Mouse (Mus musculus) heart, adult 2 months (tissue): ENCODE results near the gene Mvb12b. TPM values are rescaled to one million over a fixed set of nuclear protein-coding genes. Genes with fewer than 3 reads are reported as not detected.

ENCODE experiments used
- DNase-seq, 2 experiments: peaks; one replicate each; pipeline ENCODE4 v3.0.0; 2021
- H3K27ac ChIP-seq: fragments of 200-600 bp; 2 replicates; pipeline ENCODE4 v1.8.1; 2022
- H3K27me3 ChIP-seq: fragments of 200-500 bp; 2 replicates; pipeline ENCODE4 v1.6.1; 2012; ENCODE audit warnings: mild to moderate bottlenecking, low read length, inconsistent platforms, mixed read lengths; ENCODE audit not compliant: control insufficient read depth, insufficient read depth
- H3K36me3 ChIP-seq: fragments of 200-500 bp; 2 replicates; pipeline ENCODE4 v1.6.1; 2012; ENCODE audit warnings: low read length, inconsistent platforms; ENCODE audit not compliant: control insufficient read depth, insufficient read depth
- H3K4me1 ChIP-seq: fragments of 200-500 bp; 2 replicates; pipeline ENCODE4 v1.6.1; 2011; ENCODE audit warnings: low read length; ENCODE audit not compliant: control insufficient read depth, insufficient read depth
- H3K4me3 ChIP-seq: fragments of 200-600 bp; 2 replicates; pipeline ENCODE4 v1.8.1; 2022
- H3K79me2 ChIP-seq: fragments of 200-500 bp; replicated peaks from 2 replicates; pipeline ENCODE4 v1.6.1; 2012; ENCODE audit warnings: mild to moderate bottlenecking, inconsistent platforms, low read length, moderate library complexity, mixed read lengths; ENCODE audit not compliant: control insufficient read depth, insufficient read depth
- H3K9ac ChIP-seq: fragments of 200-500 bp; 2 replicates; pipeline ENCODE4 v1.6.1; 2012; ENCODE audit warnings: low read depth, mild to moderate bottlenecking, control low read depth, inconsistent platforms, low read length, mixed read lengths
- CTCF ChIP-seq: fragments of 200-600 bp; IDR thresholded peaks from 2 replicates; pipeline ENCODE4 v1.8.1; 2022; ENCODE audit warnings: antibody characterized with exemption, mild to moderate bottlenecking, moderate library complexity
- EP300 ChIP-seq: fragments of 200-500 bp; IDR thresholded peaks from 2 replicates; pipeline ENCODE4 v1.6.1; 2011; ENCODE audit warnings: low read depth, low read length, control low read depth; ENCODE audit not compliant: insufficient read depth
- POLR2A ChIP-seq: fragments of 200-500 bp; IDR thresholded peaks from 2 replicates; pipeline ENCODE4 v1.6.1; 2011; ENCODE audit warnings: mild to moderate bottlenecking, low read depth, low read length, control low read depth; ENCODE audit not compliant: insufficient read depth
- WGBS: fragments of 180-500 bp; shearing (Covaris S2); methylation state at CpG from one replicate; pipeline ENCODE4 v1.1.7; 2018; 5-methylcytosine and 5-hydroxymethylcytosine counted together
- intact Hi-C: fragments of 180-260 bp; cut with DNase I; formaldehyde crosslinking; loops from one replicate; pipeline ENCODE4 v1.15.1; 2025
- polyA plus RNA-seq: library from polyadenylated mRNA; depleted of rRNA; stranded (reverse); fragments of >200 nt; gene quantifications from 2 replicates; pipeline ENCODE4 v1.2.3, GENCODE M21; 2012
- total RNA-seq, 2 experiments: library from RNA; stranded (reverse); gene quantifications; 2 replicates each; pipeline ENCODE4 v1.2.3; 2021

Mvb12b gene
- total and polyA plus RNA-seq, 3 experiments: 17.8 to 21.6 (median 20.4) TPM

- intact Hi-C loops: no loop called here
- Histone ChIP-seq H3K4me3 (no peak overlapping the region), H3K27me3 (no peaks in the 10 kb centered on the region), H3K36me3 (peaks cover 5% of the 10 kb centered on the region; the same call in 1 of the 2 replicates), H3K79me2 (peaks cover 2% of the 10 kb centered on the region), H3K4me1 (peaks cover 15% of the 10 kb centered on the region), H3K9ac (no peak overlapping the region), H3K27ac (no peak overlapping the region)
- 90% methylated on average over 12 of the region's 12 CpGs for WGBS
- peak in 1 of 2 experiments; percentile 14 for DNase-seq
- TF ChIP-seq CTCF (no peak), POLR2A (no peak), EP300 (no peak)
Measured at GRCm38 (mm10) chr2:33875594-33875993, 12.2 kb downstream of the Mvb12b start.

GRCm38 (mm10) chr2:33874856-33875576 is 12.7 kb downstream of the Mvb12b start:
- no peak overlapping the region for H3K27ac ChIP-seq
- intact Hi-C loops: loop anchor here (5.0 kb wide), 2 partner anchors 42 to 48 kb away; no protein-coding TSS in a partner anchor
- H3K9ac ChIP-seq: no peak overlapping the region
- TF ChIP-seq POLR2A (no peak), CTCF (no peak), EP300 (no peak)
- peaks cover 5% of the 10 kb centered on the region; the same call in 1 of the 2 replicates for H3K36me3 ChIP-seq
- WGBS: 89% methylated on average over 10 of the region's 10 CpGs
- H3K79me2 ChIP-seq: peaks cover 2% of the 10 kb centered on the region
- DNase-seq: peak in 1 of 2 experiments; percentile 10
- no peaks in the 10 kb centered on the region for H3K27me3 ChIP-seq
- H3K4me3 ChIP-seq: no peak overlapping the region
- peaks cover 16% of the 10 kb centered on the region for H3K4me1 ChIP-seq

GRCm38 (mm10) chr2:33874367-33874766 is 13.4 kb downstream of the Mvb12b start:
- H3K4me1 ChIP-seq: peaks cover 21% of the 10 kb centered on the region
- no peak overlapping the region for H3K9ac ChIP-seq
- TF ChIP-seq EP300: no peak
- TF ChIP-seq POLR2A: no peak
- TF ChIP-seq CTCF: no peak
- H3K36me3 ChIP-seq: peaks cover 5% of the 10 kb centered on the region; the same call in 1 of the 2 replicates
- no peaks in the 10 kb centered on the region for H3K27me3 ChIP-seq
- H3K79me2 ChIP-seq: peaks cover 2% of the 10 kb centered on the region
- H3K4me3 ChIP-seq: no peak overlapping the region
- peak in 1 of 2 experiments; percentile 12 for DNase-seq
- 84% methylated on average over 5 of the region's 5 CpGs for WGBS
- intact Hi-C loops: loop anchor here (5.0 kb wide), 2 partner anchors 43 to 47 kb away; no protein-coding TSS in a partner anchor
- no peak overlapping the region for H3K27ac ChIP-seq

- Histone ChIP-seq H3K27ac (no peak overlapping the region), H3K4me1 (peaks cover 21% of the 10 kb centered on the region)
- intact Hi-C loops: loop anchor here (5.0 kb wide), 2 partner anchors 44 to 46 kb away; no protein-coding TSS in a partner anchor
Measured at GRCm38 (mm10) chr2:33873501-33873900, 14.2 kb downstream of the Mvb12b start.

GRCm38 (mm10) chr2:33872841-33873271 is 14.9 kb downstream of the Mvb12b start:
- intact Hi-C loops: loop anchor here (5.0 kb wide), 2 partner anchors 44 to 46 kb away; no protein-coding TSS in a partner anchor
- peaks cover 20% of the 10 kb centered on the region for H3K4me1 ChIP-seq
- no peak overlapping the region for H3K9ac ChIP-seq
- H3K36me3 ChIP-seq: peaks cover 5% of the 10 kb centered on the region; the same call in 1 of the 2 replicates
- H3K79me2 ChIP-seq: peaks cover 2% of the 10 kb centered on the region; the same call in 1 of the 2 replicates
- no peak overlapping the region for H3K27ac ChIP-seq
- no peak for TF ChIP-seq CTCF
- no peak for TF ChIP-seq EP300
- no peak for TF ChIP-seq POLR2A
- H3K4me3 ChIP-seq: no peak overlapping the region
- DNase-seq: no peak
- WGBS: 65% methylated on average over 8 of the region's 8 CpGs
- no peaks in the 10 kb centered on the region for H3K27me3 ChIP-seq

More at GRCm38 (mm10) chr2:33873501-33873900, 14.2 kb downstream of the Mvb12b start:
- Histone ChIP-seq H3K4me3 (no peak overlapping the region), H3K79me2 (peaks cover 2% of the 10 kb centered on the region; the same call in 1 of the 2 replicates), H3K9ac (no peak overlapping the region), H3K27me3 (no peaks in the 10 kb centered on the region), H3K36me3 (peaks cover 5% of the 10 kb centered on the region; the same call in 1 of the 2 replicates)
- WGBS: 85% methylated on average over 8 of the region's 8 CpGs
- DNase-seq: no peak
- TF ChIP-seq CTCF: no peak
- TF ChIP-seq EP300: no peak
- no peak for TF ChIP-seq POLR2A

- Histone ChIP-seq H3K36me3 (peaks cover 5% of the 10 kb centered on the region; the same call in 1 of the 2 replicates), H3K79me2 (peaks cover 2% of the 10 kb centered on the region; the same call in 1 of the 2 replicates), H3K4me3 (no peak overlapping the region), H3K9ac (no peak overlapping the region), H3K4me1 (peaks cover 19% of the 10 kb centered on the region), H3K27ac (no peak overlapping the region; the same call in none of the 2 replicates), H3K27me3 (no peaks in the 10 kb centered on the region)
- no peak for DNase-seq
- no peak for TF ChIP-seq POLR2A
- intact Hi-C loops: loop anchor here (2.0 to 5.0 kb wide), 3 partner anchors 16 to 46 kb away; partner anchors contain the start of gene Mvb12b
- WGBS: 92% methylated on average over 4 of the region's 4 CpGs
Measured at GRCm38 (mm10) chr2:33871181-33871520, 16.6 kb downstream of the Mvb12b start.
